Mouse (Mus musculus): ENCODE measurements around the gene Dusp16.
A peak's percentile ranks its signal among the peaks of the same experiment; 100 is the strongest.

The Dusp16 gene

DNA sequence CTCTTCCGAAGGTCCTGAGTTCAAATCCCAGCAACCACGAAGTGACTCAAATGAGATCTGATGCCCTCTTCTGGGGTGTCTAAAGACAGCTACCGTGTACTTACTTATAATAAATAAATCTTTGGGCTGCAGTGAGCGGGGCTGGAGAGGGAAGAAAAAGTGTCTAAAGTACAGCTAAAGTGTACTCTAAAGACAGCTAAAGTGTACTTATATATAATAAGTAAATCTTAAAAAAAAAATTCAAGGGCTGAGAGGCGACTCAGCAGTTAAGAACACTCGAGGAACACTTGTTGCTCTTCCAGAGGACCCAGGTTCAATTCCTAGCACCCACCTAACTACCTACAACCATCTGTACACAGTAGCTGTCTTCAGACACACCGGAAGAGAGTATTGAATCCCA is 46.5 kb downstream of the Dusp16 start:
- no peak for DNase-seq (ENCODE audit: extremely low read depth, low read depth, low spot score)

DNA sequence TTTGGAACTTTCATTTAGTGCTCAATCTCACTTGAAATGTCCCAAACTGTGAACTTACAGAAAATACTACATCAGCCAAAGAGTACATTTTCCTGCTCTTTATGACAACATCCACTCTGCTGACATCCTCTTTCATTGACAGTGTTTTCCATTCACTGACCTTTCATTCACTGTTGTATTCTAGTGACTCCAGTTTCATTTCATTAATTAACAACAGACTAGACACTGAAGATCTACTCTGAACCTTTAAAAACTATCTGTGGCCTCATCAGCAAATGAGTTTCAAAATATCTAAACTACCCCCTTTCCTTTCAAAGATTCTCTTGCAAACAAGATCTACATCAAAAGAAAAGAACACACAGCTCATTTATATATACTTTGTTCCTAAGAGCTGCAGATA is 48.9 kb downstream of the Dusp16 start:
- DNase-seq (ENCODE audit: extremely low read depth, low read depth, low spot score): no peak

DNA sequence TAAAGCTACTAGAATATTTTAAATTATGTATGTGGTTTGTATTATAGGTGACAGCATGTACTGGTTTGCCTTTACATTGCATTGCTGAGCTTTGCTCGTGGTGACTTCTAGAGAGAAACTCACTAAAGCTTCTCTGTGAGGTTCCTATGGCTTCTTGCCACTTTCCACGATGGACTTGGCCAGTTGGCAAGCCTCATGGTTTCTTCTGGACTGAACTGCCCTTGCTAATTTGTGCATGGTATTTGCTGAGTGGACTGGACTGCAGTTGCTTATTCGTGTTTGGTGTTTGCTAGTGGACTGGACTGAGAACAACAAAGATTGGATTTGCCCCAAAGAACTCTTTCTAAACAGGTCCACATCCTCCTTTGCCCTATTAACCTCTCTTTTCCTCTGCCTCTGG is 55.6 kb downstream of the Dusp16 start:
- no peak for DNase-seq (ENCODE audit: extremely low read depth, low read depth, low spot score)

GRCm38 (mm10) chr6:134733800-134734221 is 58.6 kb downstream of the Dusp16 start:
- no peak for DNase-seq (ENCODE audit: extremely low read depth, low read depth, low spot score)

GRCm38 (mm10) chr6:134732813-134733212 is 59.6 kb downstream of the Dusp16 start:
- no peak for DNase-seq (ENCODE audit: extremely low read depth, low read depth, low spot score)

DNA sequence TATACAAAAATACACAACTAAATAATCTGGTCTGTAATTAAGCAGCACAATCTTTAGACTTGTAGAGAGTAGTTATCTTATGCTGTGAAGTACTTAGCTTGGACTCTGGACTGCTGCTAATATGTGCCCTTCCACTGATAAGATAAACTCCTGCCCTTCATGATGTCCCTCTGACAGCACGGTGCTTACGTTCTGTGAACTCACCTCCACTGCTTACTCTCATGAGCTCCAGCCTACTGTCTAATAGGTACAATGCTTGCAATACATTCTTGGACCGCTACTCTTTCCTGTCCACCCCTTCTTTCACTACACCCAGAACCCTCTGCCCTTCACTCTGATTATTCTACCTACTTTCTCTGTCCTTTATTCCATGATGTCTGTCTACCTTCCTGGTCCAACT is 61.4 kb downstream of the Dusp16 start:
- DNase-seq (ENCODE audit: extremely low read depth, low read depth, low spot score): no peak

GRCm38 (mm10) chr6:134725406-134725805 is 67.0 kb downstream of the Dusp16 start:
- no peak for DNase-seq (ENCODE audit: extremely low read depth, low read depth, low spot score)

DNA sequence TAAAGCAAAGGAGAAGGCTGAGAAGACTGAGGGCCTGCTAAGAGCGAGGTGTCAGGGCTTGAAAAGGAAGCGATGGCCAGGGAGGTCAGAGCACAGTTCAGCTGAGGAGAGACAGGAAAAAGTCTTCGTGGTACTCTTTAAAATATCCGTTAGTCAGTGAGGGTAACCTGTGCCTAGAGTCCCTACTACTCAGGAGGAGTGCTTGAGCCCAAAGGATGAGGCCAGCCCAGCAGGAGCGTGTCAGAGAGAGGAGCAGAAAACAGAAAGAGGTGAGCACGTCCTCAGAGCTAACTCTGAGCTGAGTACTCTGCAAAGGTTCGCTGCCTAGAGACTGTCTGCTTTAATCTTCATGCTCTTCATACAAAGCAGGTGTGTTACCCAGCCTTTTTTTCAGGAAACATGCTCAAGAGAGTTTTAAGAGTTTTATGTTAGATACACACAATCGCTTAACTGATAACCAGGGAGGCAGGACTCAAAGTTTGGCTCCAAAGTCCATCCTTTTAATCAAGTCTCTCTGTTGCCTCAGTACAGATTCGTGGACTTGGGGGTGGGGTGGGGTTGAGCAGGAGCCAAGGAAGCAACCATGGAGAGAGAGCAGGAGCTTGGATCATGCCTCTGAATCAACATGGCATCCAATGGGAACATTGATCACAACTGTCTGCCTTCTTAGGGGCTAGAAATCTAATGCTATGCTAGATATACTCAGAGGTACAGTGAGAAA is 68.4 kb downstream of the Dusp16 start:
- no peak for DNase-seq (ENCODE audit: extremely low read depth, low read depth, low spot score)

- no peak for DNase-seq (ENCODE audit: extremely low read depth, low read depth, low spot score)
Observed at GRCm38 (mm10) chr6:134723326-134723725, 69.1 kb downstream of the Dusp16 start.

GRCm38 (mm10) chr6:134722906-134723305 is 69.5 kb downstream of the Dusp16 start:
- DNase-seq (ENCODE audit: extremely low read depth, low read depth, low spot score): no peak

GRCm38 (mm10) chr6:134721729-134722269 is 70.6 kb downstream of the Dusp16 start:
- DNase-seq (ENCODE audit: extremely low read depth, low read depth, low spot score): no peak

- DNase-seq (ENCODE audit: extremely low read depth, low read depth, low spot score): no peak
Observed at GRCm38 (mm10) chr6:134720150-134720549, 72.3 kb downstream of the Dusp16 start.

DNA sequence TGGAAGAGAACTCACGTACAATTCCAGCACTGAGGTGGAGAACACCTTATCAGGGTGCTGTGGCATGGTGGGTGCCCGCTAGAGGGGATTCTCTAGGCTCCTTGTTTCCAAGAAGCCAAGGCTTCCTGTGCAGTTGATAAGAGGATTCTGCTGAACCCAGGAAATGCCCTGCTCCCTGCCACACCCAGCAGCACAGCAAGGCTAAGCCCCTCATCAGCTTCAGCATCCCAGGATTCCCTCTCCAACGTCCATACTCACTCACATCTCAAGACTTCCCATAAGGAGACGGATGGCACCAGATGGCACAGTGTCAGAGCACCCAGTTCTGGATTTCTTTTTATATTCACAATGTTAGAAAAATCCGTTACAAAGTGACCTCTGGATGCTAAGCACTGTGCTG is 73.3 kb downstream of the Dusp16 start:
- DNase-seq (ENCODE audit: extremely low read depth, low read depth, low spot score): no peak

DNA sequence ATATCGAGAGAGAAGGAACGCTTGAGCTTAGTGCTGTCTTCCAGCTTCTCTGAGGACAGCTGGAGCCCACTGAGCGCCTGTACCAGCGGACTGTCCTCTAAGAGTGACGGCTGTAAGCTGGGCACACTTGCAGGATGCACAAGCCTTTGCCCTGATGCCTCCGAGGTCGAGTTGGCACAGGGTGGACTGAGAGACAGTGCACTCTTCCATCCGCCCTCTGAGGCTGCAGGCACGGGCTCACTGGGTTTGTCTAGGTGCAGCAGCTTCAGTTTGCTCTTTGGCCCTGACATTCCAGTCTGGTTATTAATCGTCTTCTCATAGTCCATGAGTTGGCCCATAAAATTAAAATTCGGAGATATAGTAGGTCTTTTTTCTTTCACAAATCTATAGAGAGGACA is 73.8 kb downstream of the Dusp16 start:
- no peak for DNase-seq (ENCODE audit: extremely low read depth, low read depth, low spot score)

GRCm38 (mm10) chr6:134717886-134718667 is 74.3 kb downstream of the Dusp16 start:
- DNase-seq (ENCODE audit: extremely low read depth, low read depth, low spot score): peak; percentile 63

- no peak for DNase-seq (ENCODE audit: extremely low read depth, low read depth, low spot score)
Observed at GRCm38 (mm10) chr6:134716168-134716587, 76.2 kb downstream of the Dusp16 start.

DNA sequence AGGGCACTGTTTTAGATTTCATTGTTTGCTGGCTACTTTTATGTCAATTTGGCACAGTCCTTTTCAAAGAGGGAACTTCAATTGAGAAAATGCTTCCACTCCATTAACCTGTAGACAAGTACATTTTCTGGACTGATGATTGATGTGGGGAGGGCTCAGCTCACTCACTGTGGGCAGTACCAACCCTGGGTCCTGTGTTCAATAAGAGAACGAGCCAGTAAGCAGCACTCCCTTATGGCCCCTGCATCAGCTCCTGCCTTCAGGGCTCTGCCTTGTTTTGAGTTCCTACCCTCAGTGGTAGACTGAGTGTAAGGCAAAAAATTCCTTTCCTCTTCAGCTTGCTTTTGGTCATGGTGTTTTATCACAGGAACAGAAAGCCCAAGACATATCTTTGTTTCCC is 78.5 kb downstream of the Dusp16 start:
- no peak for DNase-seq (ENCODE audit: extremely low read depth, low read depth, low spot score)

GRCm38 (mm10) chr6:134713321-134713720 is 79.1 kb downstream of the Dusp16 start:
- DNase-seq (ENCODE audit: extremely low read depth, low read depth, low spot score): no peak

- DNase-seq (ENCODE audit: extremely low read depth, low read depth, low spot score): no peak
Observed at GRCm38 (mm10) chr6:134710020-134710419, 82.4 kb downstream of the Dusp16 start.

GRCm38 (mm10) chr6:134706467-134706866 is 86.0 kb downstream of the Dusp16 start:
- DNase-seq (ENCODE audit: extremely low read depth, low read depth, low spot score): no peak

GRCm38 (mm10) chr6:134703053-134703690 is 89.3 kb downstream of the Dusp16 start:
- DNase-seq (ENCODE audit: extremely low read depth, low read depth, low spot score): peak; percentile 74

GRCm38 (mm10) chr6:134702184-134702583 is 90.2 kb downstream of the Dusp16 start:
- no peak for DNase-seq (ENCODE audit: extremely low read depth, low read depth, low spot score)

Data from fat pad, adult 2 months (tissue).